ENCODE assay signal across 8 mouse cellular contexts in genomic region chr12:112897522-112898212, GRCm38 (mm10). TPM values are rescaled to one million over a fixed set of nuclear protein-coding genes. Genes with fewer than 3 reads are reported as not detected.
A peak's percentile ranks its signal among the peaks of the same experiment; 100 is the strongest.
DNase-seq lines count a peak whose midpoint lies in the region; ATAC-seq lines count a peak whose summit lies in the region.

No protein-coding gene starts in this region.

- H3K27me3 ChIP-seq in liver, embryonic 12.5 days (replicated peaks): peaks cover 47% of the 10 kb centered on the region
- peaks cover 5% of the 10 kb centered on the region; the same call in 1 of the 2 replicates for H3K27me3 ChIP-seq in heart, embryonic 11.5 days (ENCODE audit: control insufficient read depth, insufficient read depth, low read length)
- H3K27me3 ChIP-seq in stomach, embryonic 14.5 days (ENCODE audit: control insufficient read depth, insufficient read depth, low read length): no peaks in the 10 kb centered on the region

- H3K79me2 ChIP-seq in macrophage (ENCODE audit: inconsistent target): no peaks in the 10 kb centered on the region

- WGBS in liver, embryonic 12.5 days (ENCODE audit: insufficient replicate concordance): 16% methylated on average over 16 of the region's 16 CpGs
- 39% methylated on average over 16 of the region's 16 CpGs for WGBS in heart, embryonic 11.5 days (ENCODE audit: insufficient replicate concordance)
- WGBS in macrophage (ENCODE audit: missing documents): 11% methylated on average over 15 of the region's 16 CpGs
- 30% methylated on average over 16 of the region's 16 CpGs for WGBS in stomach, embryonic 14.5 days

- ATAC-seq in liver, embryonic 12.5 days: no peak
- peak; percentile 45; the same call in 1 of the 2 replicates for ATAC-seq in heart, embryonic 11.5 days (replicated peaks; ENCODE audit: insufficient number of reproducible peaks, low FRiP score, low TSS enrichment)
- 0 out of 2 replicates have a peak, but pooled peaks have one; percentile 46 for ATAC-seq in stomach, embryonic 14.5 days (ENCODE audit: insufficient number of reproducible peaks, insufficient read depth, low FRiP score, low read depth)

- H3K4me2 ChIP-seq in liver, embryonic 12.5 days: no peak overlapping the region
- peak overlapping the region; percentile 52 for H3K4me2 ChIP-seq in heart, embryonic 11.5 days
- no peak overlapping the region; the same call in 1 of the 2 replicates for H3K4me2 ChIP-seq in stomach, embryonic 14.5 days (replicated peaks; ENCODE audit: low read depth, low read length)

- 0 out of 2 replicates have a peak, but pooled peaks cover 6% of the 10 kb centered on the region for H3K4me1 ChIP-seq in liver, embryonic 12.5 days
- H3K4me1 ChIP-seq in heart, embryonic 11.5 days (ENCODE audit: control insufficient read depth, insufficient read depth, low read length): peaks cover 17% of the 10 kb centered on the region
- H3K4me1 ChIP-seq in stomach, embryonic 14.5 days (ENCODE audit: control insufficient read depth, insufficient read depth, low read length): no peaks in the 10 kb centered on the region

- H3K9ac ChIP-seq in liver, embryonic 12.5 days: no peak overlapping the region
- H3K9ac ChIP-seq in heart, embryonic 11.5 days (ENCODE audit: low read depth, low read length): no peak overlapping the region
- no peak overlapping the region for H3K9ac ChIP-seq in stomach, embryonic 14.5 days (replicated peaks; ENCODE audit: low read depth, low read length)

- H3K9me3 ChIP-seq in liver, embryonic 12.5 days (replicated peaks): no peaks in the 10 kb centered on the region
- H3K9me3 ChIP-seq in heart, embryonic 11.5 days (replicated peaks; ENCODE audit: control insufficient read depth, low read length): no peaks in the 10 kb centered on the region
- H3K9me3 ChIP-seq in stomach, embryonic 14.5 days (ENCODE audit: control insufficient read depth, low read depth, low read length): no peaks in the 10 kb centered on the region

- no peaks in the 10 kb centered on the region for H3K36me3 ChIP-seq in liver, embryonic 12.5 days
- no peaks in the 10 kb centered on the region for H3K36me3 ChIP-seq in heart, embryonic 11.5 days (ENCODE audit: control insufficient read depth, insufficient read depth, low read length)
- no peaks in the 10 kb centered on the region for H3K36me3 ChIP-seq in macrophage (ENCODE audit: inconsistent target)
- no peaks in the 10 kb centered on the region for H3K36me3 ChIP-seq in stomach, embryonic 14.5 days (ENCODE audit: control insufficient read depth, insufficient read depth, low read length)

- H3K27ac ChIP-seq in liver, embryonic 12.5 days: no peak overlapping the region
- no peak overlapping the region for H3K27ac ChIP-seq in heart, embryonic 11.5 days (ENCODE audit: low read depth, low read length)
- H3K27ac ChIP-seq in macrophage: peak overlapping the region; percentile 54
- H3K27ac ChIP-seq in stomach, embryonic 14.5 days (ENCODE audit: low read length): no peak overlapping the region

- DNase-seq in liver: peak; percentile 29
- DNase-seq in kidney, adult 9 months: peak; percentile 51
- no peak for DNase-seq in cerebellum, adult 9-10 months
- DNase-seq in spleen, postnatal 14 days (ENCODE audit: low spot score in 2 of 2): no peak

- no peak overlapping the region for H3K4me3 ChIP-seq in liver, embryonic 12.5 days
- H3K4me3 ChIP-seq in heart, embryonic 11.5 days (ENCODE audit: low read depth, low read length): no peak overlapping the region
- H3K4me3 ChIP-seq in macrophage (ENCODE audit: inconsistent target): no peak overlapping the region
- no peak overlapping the region for H3K4me3 ChIP-seq in stomach, embryonic 14.5 days (ENCODE audit: low read depth, low read length)

RNA-seq across cellular contexts. Expression of gene Gpr132, which starts 29.6 kb away (rescaled TPM):
- 0.32 and 0.61 TPM in 2 replicates for polyA plus RNA-seq in liver, embryonic 12.5 days (2016; fragmentation: Nextera tagmentation; extraction: Ambion mirVana)
- polyA plus RNA-seq in heart, embryonic 11.5 days (2014; fragmentation: Nextera tagmentation; extraction: Ambion mirVana): 0.19 TPM in 1 of 2 replicates, not detected in the other
- total RNA-seq in macrophage (2018; cell fraction: chromatin; rRNA removed): 10 to 100 TPM in 17 of 26 experiments, 1 to 10 TPM in 9; 3.0 to 63.3 (median 17.6) TPM
- 10 to 100 TPM in 8 of 26 experiments, 1 to 10 TPM in 18; 2.8 to 35.1 (median 6.6) TPM for total RNA-seq in macrophage (2018; cell fraction: cytosol; rRNA removed)
- total RNA-seq in macrophage (2018; cell fraction: nucleus; rRNA removed): 100 to 1,000 TPM in 3 of 26 experiments, 10 to 100 TPM in 20, 1 to 10 TPM in 3; 7.3 to 110 (median 37.5) TPM
- 1.7 to 5.8 TPM (median 2.0 TPM) in 3 replicates for polyA plus RNA-seq in macrophage (2018)
- polyA plus RNA-seq in stomach, embryonic 14.5 days (2014; fragmentation: Nextera tagmentation; extraction: Ambion mirVana): 0.26 and 0.52 TPM in 2 replicates

RNA-seq across cellular contexts. Expression of gene Jag2, which starts 31.9 kb away (rescaled TPM):
- 0.57 and 0.64 TPM in 2 replicates for polyA plus RNA-seq in liver, embryonic 12.5 days (2016; fragmentation: Nextera tagmentation; extraction: Ambion mirVana)
- polyA plus RNA-seq in heart, embryonic 11.5 days (2014; fragmentation: Nextera tagmentation; extraction: Ambion mirVana): 1.5 and 2.2 TPM in 2 replicates
- 10 to 100 TPM in 2 of 26 experiments, 1 to 10 TPM in 21, under 1 TPM in 2, not detected in 1; 0.29 to 12.5 (median 3.4) TPM for total RNA-seq in macrophage (2018; cell fraction: chromatin; rRNA removed)
- under 1 TPM in 24 of 26 experiments, not detected in 2; 0.03 to 0.49 (median 0.20) TPM for total RNA-seq in macrophage (2018; cell fraction: cytosol; rRNA removed)
- total RNA-seq in macrophage (2018; cell fraction: nucleus; rRNA removed): 1 to 10 TPM in 14 of 26 experiments, under 1 TPM in 11, not detected in 1; 0.12 to 6.5 (median 1.3) TPM
- polyA plus RNA-seq in macrophage (2018): 0.14 to 0.42 TPM (median 0.26 TPM) in 3 replicates
- polyA plus RNA-seq in stomach, embryonic 14.5 days (2014; fragmentation: Nextera tagmentation; extraction: Ambion mirVana): 8.4 and 8.5 TPM in 2 replicates

RNA-seq across cellular contexts. Expression of gene Nudt14, which starts 44.3 kb away (rescaled TPM):
- 21.4 and 21.7 TPM in 2 replicates for polyA plus RNA-seq in liver, embryonic 12.5 days (2016; fragmentation: Nextera tagmentation; extraction: Ambion mirVana)
- 44.2 and 50.7 TPM in 2 replicates for polyA plus RNA-seq in heart, embryonic 11.5 days (2014; fragmentation: Nextera tagmentation; extraction: Ambion mirVana)
- total RNA-seq in macrophage (2018; cell fraction: chromatin; rRNA removed): 10 to 100 TPM in 5 of 26 experiments, 1 to 10 TPM in 19, under 1 TPM in 2; 0.62 to 13.0 (median 5.9) TPM
- total RNA-seq in macrophage (2018; cell fraction: cytosol; rRNA removed): 10 to 100 TPM in 14 of 26 experiments, 1 to 10 TPM in 12; 7.8 to 14.4 (median 10.3) TPM
- 10 to 100 TPM in 2 of 26 experiments, 1 to 10 TPM in 24; 2.1 to 11.1 (median 5.7) TPM for total RNA-seq in macrophage (2018; cell fraction: nucleus; rRNA removed)
- 5.3 to 15.2 TPM (median 11.4 TPM) in 3 replicates for polyA plus RNA-seq in macrophage (2018)
- 105 and 125 TPM in 2 replicates for polyA plus RNA-seq in stomach, embryonic 14.5 days (2014; fragmentation: Nextera tagmentation; extraction: Ambion mirVana)

Comparison
In these comparisons a context has a peak if more than half of its experiments do, and no peak if none do; other contexts are left out.
1. DNase-seq: peak in liver (single experiment) and kidney, adult 9 months (single experiment); none in cerebellum, adult 9-10 months (single experiment) and spleen, postnatal 14 days (0 of 2).